Mouse (Mus musculus) left cerebral cortex, postnatal 14 days (tissue): ENCODE data around the gene Clec1a. TPM values are rescaled to one million over a fixed set of nuclear protein-coding genes. Genes with fewer than 3 reads are reported as not detected.
"Not testable (repeated sequence)": the region's sequence is repeated elsewhere in the genome, so short reads cannot be mapped to it uniquely, and the experiment has no call there.

Experiments
- DNase-seq, 2 experiments: peaks; one replicate each; pipeline ENCODE4 v3.0.0; 2021 to 2022; ENCODE audit warnings: low spot score in 2 of 2, mixed read lengths in 1 of 2
- intact Hi-C: fragments of 180-260 bp; cut with DNase I; formaldehyde crosslinking; loops from one replicate; pipeline ENCODE4 v1.15.1; 2025
- long read RNA-seq, 2 experiments: library from polyadenylated mRNA; stranded (forward); transcript quantifications; one replicate each; pipeline ENCODE4 v2.0.0; 2021
- total RNA-seq, 2 experiments: library from RNA; stranded (reverse); gene quantifications; 2 replicates each; pipeline ENCODE4 v1.2.3; 2021

Gene Clec1a
- 1 to 10 TPM; 1.4 to 2.1 TPM for total RNA-seq
- long read RNA-seq, experiment 1, partial matches to known transcripts = 0 of 1 reads
- long read RNA-seq, experiment 1, other reads (novel, unspliced or antisense) = 1 of 1 reads
- long read RNA-seq, experiment 2, full-length matches to known transcripts = 2 of 2 reads
- long read RNA-seq, experiment 2, partial matches to known transcripts = 0 of 2 reads
- long read RNA-seq, experiment 2, other reads (novel, unspliced or antisense) = 0 of 2 reads

GRCm38 (mm10) chr6:129451411-129452039, at the start of gene Clec1a:
Gene Clec1a, minus strand, starts transcription at chr6:129452000.
- intact Hi-C loops = no loop called here
- no peak for DNase-seq

- DNase-seq, intact Hi-C loops: not testable (repeated sequence)
Measured at GRCm38 (mm10) chr6:129499516-129499915, 47.7 kb upstream of the Clec1a start.

- intact Hi-C loops = no loop called here
- DNase-seq = no peak
Measured at GRCm38 (mm10) chr6:129497345-129498218, 45.8 kb upstream of the Clec1a start.

- intact Hi-C loops = no loop called here
- DNase-seq = no peak
Measured at GRCm38 (mm10) chr6:129494924-129495323, 43.1 kb upstream of the Clec1a start.

GRCm38 (mm10) chr6:129480089-129480958, 28.5 kb upstream of the Clec1a start:
- intact Hi-C loops = no loop called here
- DNase-seq = peak; percentile 6 to 9

- DNase-seq = peak; percentile 12 to 34
- intact Hi-C loops = loop anchor here (2.0 to 5.0 kb wide), 2 partner anchors 81 to 82 kb away; no protein-coding TSS in a partner anchor
Measured at GRCm38 (mm10) chr6:129476404-129477126, 24.8 kb upstream of the Clec1a start.

- intact Hi-C loops = no loop called here
- no peak for DNase-seq
Measured at GRCm38 (mm10) chr6:129472627-129473026, 20.8 kb upstream of the Clec1a start.

- no peak for DNase-seq
- intact Hi-C loops = no loop called here
Measured at GRCm38 (mm10) chr6:129471386-129471785, 19.6 kb upstream of the Clec1a start.

- intact Hi-C loops = no loop called here
- DNase-seq = no peak
Measured at GRCm38 (mm10) chr6:129449743-129450142, 2.1 kb downstream of the Clec1a start.

- no peak for DNase-seq
- intact Hi-C loops = no loop called here
Measured at GRCm38 (mm10) chr6:129438033-129438432, 13.8 kb downstream of the Clec1a start.

GRCm38 (mm10) chr6:129436025-129436424, 15.8 kb downstream of the Clec1a start:
- intact Hi-C loops = no loop called here
- no peak for DNase-seq

- DNase-seq = no peak
Measured at GRCm38 (mm10) chr6:129434239-129434638, 17.6 kb downstream of the Clec1a start.

GRCm38 (mm10) chr6:129427281-129427680, 24.5 kb downstream of the Clec1a start:
- intact Hi-C loops = no loop called here
- no peak for DNase-seq

More at GRCm38 (mm10) chr6:129434239-129434638, 17.6 kb downstream of the Clec1a start:
- intact Hi-C loops = no loop called here

GRCm38 (mm10) chr6:129425812-129426211, 26.0 kb downstream of the Clec1a start:
- intact Hi-C loops = no loop called here
- no peak for DNase-seq

- intact Hi-C loops = no loop called here
- no peak for DNase-seq
Measured at GRCm38 (mm10) chr6:129425217-129425616, 26.6 kb downstream of the Clec1a start.

- peak; percentile 63 to 78 for DNase-seq
- intact Hi-C loops = no loop called here
Measured at GRCm38 (mm10) chr6:129423734-129424072, 28.1 kb downstream of the Clec1a start.

GRCm38 (mm10) chr6:129423040-129423733, 28.6 kb downstream of the Clec1a start:
- intact Hi-C loops = no loop called here
- no peak for DNase-seq

- DNase-seq = no peak
- intact Hi-C loops = no loop called here
Measured at GRCm38 (mm10) chr6:129422311-129422710, 29.5 kb downstream of the Clec1a start.
